Mouse (Mus musculus) cerebellum, postnatal 4 days (tissue): ENCODE results near the gene Rdh19.
"Not testable (repeated sequence)": the region's sequence is repeated elsewhere in the genome, so short reads cannot be mapped to it uniquely, and the experiment has no call there.

Experiments used
- DNase-seq, 2 experiments: peaks; one replicate each; pipeline ENCODE4 v3.0.0; 2022; ENCODE audit warnings: low spot score in 2 of 2, mixed read lengths in 1 of 2

Rdh19 gene

GRCm38 (mm10) chr10:127849628-127850027 lies at the start of gene Rdh19:
Rdh19 (plus strand) TSS chr10:127849928.
- no peak for DNase-seq

GRCm38 (mm10) chr10:127800891-127801290 lies 48.8 kb upstream of the Rdh19 start, which contains the start of gene Rdh16:
Rdh16 (plus strand) TSS chr10:127801152.
- DNase-seq, result no peak

GRCm38 (mm10) chr10:127801612-127802011 lies 48.1 kb upstream of the Rdh19 start:
- no peak for DNase-seq

GRCm38 (mm10) chr10:127802236-127802635 lies 47.5 kb upstream of the Rdh19 start:
- DNase-seq, result no peak

- no peak for DNase-seq
Measured at GRCm38 (mm10) chr10:127804416-127804815, 45.3 kb upstream of the Rdh19 start.

GRCm38 (mm10) chr10:127815888-127816287 lies 33.8 kb upstream of the Rdh19 start:
- no peak for DNase-seq

GRCm38 (mm10) chr10:127817268-127817910 lies 32.3 kb upstream of the Rdh19 start:
- not testable (repeated sequence) for DNase-seq

GRCm38 (mm10) chr10:127821806-127822205 lies 27.9 kb upstream of the Rdh19 start:
- DNase-seq, result not testable (repeated sequence)

- no peak for DNase-seq
Measured at GRCm38 (mm10) chr10:127825386-127825785, 24.3 kb upstream of the Rdh19 start.

GRCm38 (mm10) chr10:127829121-127829520 lies 20.6 kb upstream of the Rdh19 start:
- DNase-seq, result no peak

GRCm38 (mm10) chr10:127834186-127834585 lies 15.5 kb upstream of the Rdh19 start:
- DNase-seq, result not testable (repeated sequence)

- no peak for DNase-seq
Measured at GRCm38 (mm10) chr10:127835292-127835691, 14.4 kb upstream of the Rdh19 start.

GRCm38 (mm10) chr10:127837793-127838192 lies 11.9 kb upstream of the Rdh19 start:
- DNase-seq, result not testable (repeated sequence)

GRCm38 (mm10) chr10:127838539-127838938 lies 11.2 kb upstream of the Rdh19 start:
- DNase-seq, result no peak

- DNase-seq, result no peak
Measured at GRCm38 (mm10) chr10:127840776-127841175, 9.0 kb upstream of the Rdh19 start.

- not testable (repeated sequence) for DNase-seq
Measured at GRCm38 (mm10) chr10:127845945-127846344, 3.8 kb upstream of the Rdh19 start.

- DNase-seq, result no peak
Measured at GRCm38 (mm10) chr10:127848089-127848488, 1.6 kb upstream of the Rdh19 start.

GRCm38 (mm10) chr10:127856376-127856775 lies 6.6 kb downstream of the Rdh19 start:
- no peak for DNase-seq

- no peak for DNase-seq
Measured at GRCm38 (mm10) chr10:127864931-127865330, 15.2 kb downstream of the Rdh19 start.

- no peak for DNase-seq
Measured at GRCm38 (mm10) chr10:127866232-127866631, 16.5 kb downstream of the Rdh19 start, which contains the start of gene Rdh16f2. Rdh16f2 (plus strand) TSS chr10:127866474.

- DNase-seq, result no peak
Measured at GRCm38 (mm10) chr10:127872484-127872883, 22.8 kb downstream of the Rdh19 start.

GRCm38 (mm10) chr10:127877681-127878080 lies 28.0 kb downstream of the Rdh19 start:
- DNase-seq, result no peak

- no peak for DNase-seq
Measured at GRCm38 (mm10) chr10:127878262-127879057, 28.7 kb downstream of the Rdh19 start.
